Mouse (Mus musculus): Measurements from ENCODE around the gene Rora. TPM values are rescaled to one million over a fixed set of nuclear protein-coding genes. Genes with fewer than 3 reads are reported as not detected.

Rora gene
- total RNA-seq, 1 experiment from 2014 or later: 0.70 TPM

DNA sequence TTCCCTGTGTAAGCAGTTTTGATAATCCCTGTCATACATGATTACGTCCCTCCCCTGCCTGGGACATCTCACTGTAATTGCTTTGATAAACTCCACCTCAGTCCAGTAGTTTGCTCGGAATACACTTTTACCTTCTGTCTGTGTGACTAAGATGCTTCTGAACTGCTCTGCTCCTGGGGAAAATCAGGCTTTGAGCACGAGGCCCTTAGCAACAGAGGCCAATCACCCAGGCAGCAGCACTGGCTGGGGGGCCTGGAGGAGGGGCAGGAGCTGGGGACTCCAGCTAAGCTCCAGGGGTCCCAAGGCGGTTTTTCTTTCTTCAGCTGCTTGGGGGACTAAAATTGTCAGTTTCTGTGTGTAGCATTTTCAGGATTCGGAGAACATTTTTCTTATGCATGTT, 32.0 kb downstream of the Rora start:
- no peak for ATAC-seq (ENCODE audit: extremely low read depth, insufficient number of reproducible peaks, low FRiP score, poor library complexity, severe bottlenecking)

GRCm38 (mm10) chr9:68687251-68687874, 33.8 kb downstream of the Rora start:
- ATAC-seq (ENCODE audit: extremely low read depth, insufficient number of reproducible peaks, low FRiP score, poor library complexity, severe bottlenecking): no peak

GRCm38 (mm10) chr9:68688151-68688550, 34.6 kb downstream of the Rora start:
- no peak for ATAC-seq (ENCODE audit: extremely low read depth, insufficient number of reproducible peaks, low FRiP score, poor library complexity, severe bottlenecking)

GRCm38 (mm10) chr9:68689351-68689750, 35.8 kb downstream of the Rora start:
- ATAC-seq (ENCODE audit: extremely low read depth, insufficient number of reproducible peaks, low FRiP score, poor library complexity, severe bottlenecking): no peak

DNA sequence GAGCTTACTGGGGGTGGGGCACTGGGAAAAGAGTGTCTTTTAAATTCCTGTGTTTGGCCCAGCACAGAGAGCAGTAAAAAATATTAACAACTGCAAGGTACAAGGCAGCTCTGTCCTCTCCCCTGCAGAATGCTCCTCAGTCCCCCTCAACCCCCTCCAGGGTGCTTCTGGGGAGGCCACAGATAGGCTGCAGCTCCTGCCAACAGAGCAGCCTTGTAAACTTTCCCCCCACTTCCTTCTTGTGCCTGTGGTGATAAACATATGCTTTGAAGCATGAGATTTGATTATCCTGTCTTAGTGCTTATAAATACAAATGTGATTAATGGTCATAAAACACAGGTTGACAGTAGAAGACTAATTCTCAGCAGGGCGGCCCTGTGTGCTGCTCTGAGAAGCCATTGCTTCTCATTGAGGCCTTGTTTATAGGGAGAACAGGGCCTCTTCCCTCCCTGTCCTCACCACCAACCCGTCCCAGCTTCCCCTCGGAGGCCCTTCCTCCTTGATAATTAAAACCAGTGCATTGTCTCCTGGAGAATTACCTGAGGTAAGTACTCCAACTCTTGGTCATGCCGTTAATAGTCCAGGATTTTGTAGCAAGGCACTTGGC, 41.4 kb downstream of the Rora start:
- no peak for ATAC-seq (ENCODE audit: extremely low read depth, insufficient number of reproducible peaks, low FRiP score, poor library complexity, severe bottlenecking)

DNA sequence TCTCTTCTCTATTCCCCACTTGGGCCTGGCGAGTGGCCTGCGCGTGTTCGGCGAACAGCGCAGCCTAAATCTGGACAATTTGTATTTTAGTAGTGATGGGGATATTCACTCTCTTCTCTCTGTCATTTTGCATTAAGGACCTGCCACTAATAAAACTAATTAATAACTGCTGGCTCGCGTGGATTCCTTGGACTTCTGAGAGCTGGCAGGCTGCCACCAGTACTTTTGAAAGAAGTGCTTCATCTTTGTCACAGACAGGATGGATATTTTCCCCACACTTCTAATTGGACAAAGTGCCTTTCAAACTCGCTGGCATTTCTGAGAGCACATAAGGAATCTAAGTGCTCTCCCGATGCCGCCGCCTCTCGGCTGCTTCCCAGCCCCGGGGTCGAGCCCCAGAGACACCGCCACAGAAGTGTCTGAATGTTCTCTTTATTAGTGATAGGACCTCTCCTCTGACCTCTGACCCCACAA, 41.9 kb downstream of the Rora start:
- no peak for ATAC-seq (ENCODE audit: extremely low read depth, insufficient number of reproducible peaks, low FRiP score, poor library complexity, severe bottlenecking)

DNA sequence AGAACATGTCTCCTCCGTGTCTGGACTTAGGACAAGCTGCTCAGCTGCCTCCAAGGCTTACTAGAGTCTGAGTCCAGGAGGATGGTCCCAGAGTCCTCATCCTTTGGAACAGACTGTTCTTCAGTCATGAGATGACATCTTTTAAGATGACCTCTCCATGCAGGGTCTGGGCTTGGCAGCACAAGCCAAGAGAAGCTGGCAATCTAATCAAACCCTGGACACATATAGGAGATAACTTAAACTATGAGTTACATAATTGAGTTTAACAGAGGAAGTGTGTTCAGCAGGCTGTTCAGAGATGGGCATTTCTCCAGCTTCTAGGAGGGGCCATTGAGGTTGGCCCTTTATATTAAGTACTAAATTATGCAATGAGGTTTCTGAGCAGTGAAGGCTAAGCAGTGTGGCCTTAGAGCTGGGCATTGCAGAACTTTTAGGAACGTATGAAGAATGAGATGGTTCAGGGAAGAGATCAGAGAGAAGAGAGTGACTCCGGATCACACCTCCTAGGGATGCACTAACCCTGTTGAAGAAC, 42.9 kb downstream of the Rora start:
- no peak for ATAC-seq (ENCODE audit: extremely low read depth, insufficient number of reproducible peaks, low FRiP score, poor library complexity, severe bottlenecking)

DNA sequence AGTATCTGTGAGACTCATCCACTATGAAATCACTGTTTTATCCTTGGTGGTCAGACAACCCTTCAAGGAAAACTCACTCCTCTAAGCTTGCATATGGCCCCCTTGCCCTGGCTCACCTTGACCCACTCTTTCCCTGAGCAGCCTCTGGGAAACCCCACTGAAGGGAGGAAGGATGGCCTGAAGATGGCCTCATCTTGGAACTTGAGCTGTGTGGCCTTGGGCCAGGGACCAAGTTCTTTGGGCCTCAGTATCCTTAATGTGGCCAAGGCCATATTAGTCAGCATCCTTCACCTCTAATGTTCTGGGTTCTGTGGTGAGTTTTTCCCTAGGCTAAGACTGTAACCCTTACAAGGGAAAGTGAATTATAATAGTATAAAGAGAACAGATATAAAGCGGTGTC, 45.8 kb downstream of the Rora start:
- ATAC-seq (ENCODE audit: extremely low read depth, insufficient number of reproducible peaks, low FRiP score, poor library complexity, severe bottlenecking): no peak

DNA sequence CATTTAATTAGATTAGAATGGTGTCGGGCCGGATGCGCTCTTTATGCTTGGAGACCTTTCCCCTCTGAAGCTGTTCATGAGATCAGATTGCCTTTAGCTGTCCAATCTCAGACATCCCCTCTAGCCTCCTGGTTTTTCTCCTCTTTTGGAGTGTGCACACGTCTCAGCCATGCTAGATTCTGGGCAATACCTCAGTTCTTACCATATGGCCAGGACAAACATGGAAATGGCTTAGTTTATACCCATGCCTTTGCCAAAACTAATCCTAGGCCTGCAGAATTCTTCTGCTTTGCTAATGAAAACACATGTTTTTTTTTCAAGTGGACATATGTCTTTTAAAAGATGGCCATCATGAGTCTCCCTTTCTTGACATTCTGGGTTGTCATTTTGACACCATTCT, 46.3 kb downstream of the Rora start:
- no peak for ATAC-seq (ENCODE audit: extremely low read depth, insufficient number of reproducible peaks, low FRiP score, poor library complexity, severe bottlenecking)

GRCm38 (mm10) chr9:68707636-68708035, 54.0 kb downstream of the Rora start:
- ATAC-seq (ENCODE audit: extremely low read depth, insufficient number of reproducible peaks, low FRiP score, poor library complexity, severe bottlenecking): no peak

GRCm38 (mm10) chr9:68709232-68709631, 55.6 kb downstream of the Rora start:
- ATAC-seq (ENCODE audit: extremely low read depth, insufficient number of reproducible peaks, low FRiP score, poor library complexity, severe bottlenecking): no peak

DNA sequence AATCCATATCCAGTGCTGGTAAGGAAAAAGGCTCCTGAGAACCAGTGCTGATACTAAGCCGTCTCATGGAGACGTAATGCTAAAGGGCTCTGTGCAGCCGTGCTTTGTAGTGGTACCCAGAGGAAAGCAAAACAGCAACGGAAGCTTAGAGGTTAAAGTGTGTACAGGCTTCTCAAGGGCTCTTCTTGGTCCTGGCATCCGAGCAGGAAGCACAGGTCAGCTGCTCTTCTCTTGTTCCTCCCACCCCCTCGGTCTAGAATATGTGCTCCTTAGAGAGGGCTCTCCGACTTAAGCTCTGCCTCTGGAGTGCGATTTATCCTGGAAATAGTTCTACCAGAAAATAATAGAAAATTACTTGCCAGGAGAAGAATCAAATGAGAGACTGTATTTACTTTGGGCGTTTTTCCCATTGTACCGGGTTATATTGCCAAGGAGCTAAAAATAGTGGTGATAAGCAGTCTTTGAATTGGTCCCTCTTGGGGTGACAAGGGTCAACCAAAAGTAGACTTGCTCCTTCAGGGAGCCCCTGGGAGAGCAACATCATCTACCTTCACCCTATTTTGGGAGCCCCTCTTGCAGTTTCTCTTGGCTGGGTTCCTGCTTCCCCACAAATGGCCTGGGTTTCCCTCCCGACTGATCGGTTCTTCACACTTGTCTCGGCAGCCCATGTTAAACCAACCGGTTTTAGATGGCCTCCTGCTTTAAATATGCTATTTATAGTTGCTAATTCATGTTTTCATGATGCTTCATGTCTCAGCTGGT, 57.5 kb downstream of the Rora start:
- no peak for ATAC-seq (ENCODE audit: extremely low read depth, insufficient number of reproducible peaks, low FRiP score, poor library complexity, severe bottlenecking)

DNA sequence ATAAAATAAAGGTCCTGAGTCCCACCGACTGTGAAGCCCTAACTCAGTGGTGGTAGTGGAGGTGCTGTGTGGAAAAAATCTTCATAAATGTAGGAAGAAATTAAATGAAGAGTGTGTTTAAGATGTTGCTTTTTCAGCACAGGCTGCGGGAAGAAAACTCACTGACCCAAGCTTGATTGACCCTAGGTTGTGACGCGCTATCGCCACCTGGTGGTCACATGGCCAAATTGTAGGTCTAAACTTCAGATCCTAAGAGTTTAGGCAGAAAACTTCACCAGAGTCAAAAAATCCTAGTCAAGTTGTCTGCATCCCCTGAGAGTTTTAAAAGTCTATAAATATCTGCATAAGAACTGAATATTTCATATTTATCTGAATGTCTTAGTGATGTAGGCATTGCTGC, 63.4 kb downstream of the Rora start:
- ATAC-seq (ENCODE audit: extremely low read depth, insufficient number of reproducible peaks, low FRiP score, poor library complexity, severe bottlenecking): no peak

DNA sequence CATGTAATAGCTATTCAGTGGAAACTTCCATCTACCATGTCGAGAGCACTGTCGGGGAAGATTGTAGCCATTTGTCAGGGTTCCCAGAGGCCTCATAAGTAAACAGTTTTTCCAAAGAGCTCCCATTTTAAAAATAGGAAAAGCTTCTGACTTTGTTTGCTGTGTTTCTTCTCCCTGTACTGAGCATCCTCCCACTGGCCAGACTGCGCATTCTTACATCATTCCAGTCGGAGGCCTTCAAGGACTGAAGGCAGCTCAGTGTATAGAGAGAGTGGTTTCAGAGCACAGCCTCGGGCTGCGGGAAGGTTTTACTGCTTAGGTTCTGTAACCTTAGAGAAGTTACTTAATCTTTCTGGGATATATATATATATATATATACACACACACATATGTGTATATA, 64.8 kb downstream of the Rora start:
- ATAC-seq (ENCODE audit: extremely low read depth, insufficient number of reproducible peaks, low FRiP score, poor library complexity, severe bottlenecking): no peak

DNA sequence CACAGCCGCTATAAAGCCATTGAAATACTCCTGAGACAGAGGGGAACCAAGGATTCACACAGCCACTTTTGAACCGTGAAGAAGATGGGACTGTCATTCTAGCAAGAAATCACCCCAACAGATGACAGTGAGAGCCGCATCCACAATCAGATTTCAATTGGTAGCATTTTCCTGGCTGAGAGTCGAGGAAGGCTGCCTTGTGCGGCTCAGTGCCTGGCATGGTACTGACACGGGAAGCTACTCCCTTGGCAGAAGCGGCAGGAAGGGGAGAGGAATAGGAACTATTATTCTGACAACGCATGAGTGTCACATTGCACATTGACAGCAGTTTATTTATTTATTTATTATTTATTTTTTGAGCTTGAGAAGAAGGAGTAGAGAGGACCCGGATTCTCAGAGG, 65.7 kb downstream of the Rora start:
- no peak for ATAC-seq (ENCODE audit: extremely low read depth, insufficient number of reproducible peaks, low FRiP score, poor library complexity, severe bottlenecking)

DNA sequence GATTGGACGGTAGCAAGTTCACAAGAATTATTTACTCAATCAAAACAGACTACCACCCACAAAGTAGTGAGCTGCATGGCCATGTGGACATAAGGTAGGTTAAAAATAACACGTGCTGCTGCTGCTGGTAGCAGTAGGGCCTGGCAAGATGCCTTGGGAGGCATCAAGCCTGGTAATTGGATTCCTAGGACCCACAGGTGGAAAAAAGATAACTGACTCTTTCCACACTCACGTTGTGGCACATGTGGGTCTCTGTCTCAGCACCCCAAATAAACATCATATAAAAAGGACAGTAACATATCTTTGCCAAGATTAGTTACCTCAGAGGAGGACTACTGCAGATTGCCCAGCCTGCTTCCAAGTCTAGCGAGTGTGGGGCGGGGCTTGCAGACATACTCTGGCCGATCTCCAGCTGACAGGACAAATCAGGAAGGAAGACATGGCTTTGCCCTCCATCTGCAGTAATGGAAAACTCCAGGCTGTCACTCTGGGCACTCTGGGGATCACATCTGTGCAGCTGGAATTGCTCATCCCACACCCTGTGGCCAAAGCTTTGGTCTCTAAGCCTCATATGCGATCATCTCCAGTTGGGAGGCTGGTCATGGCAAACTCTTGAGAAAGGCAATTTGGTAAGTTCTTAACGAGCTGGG, 71.2 kb downstream of the Rora start:
- no peak for ATAC-seq (ENCODE audit: extremely low read depth, insufficient number of reproducible peaks, low FRiP score, poor library complexity, severe bottlenecking)

- no peak for ATAC-seq (ENCODE audit: extremely low read depth, insufficient number of reproducible peaks, low FRiP score, poor library complexity, severe bottlenecking)
Observed at GRCm38 (mm10) chr9:68727166-68727855, 73.7 kb downstream of the Rora start.

GRCm38 (mm10) chr9:68731438-68731837, 77.9 kb downstream of the Rora start:
- no peak for ATAC-seq (ENCODE audit: extremely low read depth, insufficient number of reproducible peaks, low FRiP score, poor library complexity, severe bottlenecking)

DNA sequence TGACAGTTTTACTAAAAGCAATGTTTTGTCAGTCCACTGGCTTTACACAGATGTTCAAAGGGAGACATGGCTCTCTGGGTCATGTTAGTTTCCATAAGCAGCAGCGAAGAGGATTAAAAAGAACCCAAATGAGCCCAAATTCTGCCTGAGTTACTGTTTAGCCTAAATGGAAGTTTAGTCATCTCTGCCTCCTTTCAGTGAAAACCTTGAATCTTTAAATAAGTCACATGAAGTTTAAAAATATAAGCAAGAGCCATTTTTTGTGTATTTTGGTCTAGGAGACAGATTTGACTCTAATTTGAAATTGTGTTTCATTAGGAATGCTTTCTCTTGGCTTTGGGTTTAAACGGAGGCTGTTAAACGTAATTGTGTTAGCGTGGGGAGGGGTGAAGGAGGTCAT, 79.3 kb downstream of the Rora start:
- ATAC-seq (ENCODE audit: extremely low read depth, insufficient number of reproducible peaks, low FRiP score, poor library complexity, severe bottlenecking): no peak
